Mouse (Mus musculus): ENCODE results near the gene BC030499. TPM values are rescaled to one million over a fixed set of nuclear protein-coding genes. Genes with fewer than 3 reads are reported as not detected.

BC030499 gene
- 3.3 TPM for total RNA-seq (2023)

GRCm38 (mm10) chr11:78290654-78291053 is at the start of gene BC030499:
Gene BC030499, plus strand, starts transcription at chr11:78290841.

GRCm38 (mm10) chr11:78245627-78246317 is 44.9 kb upstream of the BC030499 start, which contains the start of the genes Sdf2 and Supt6:
Gene Sdf2, plus strand, starts transcription at chr11:78245746.
Gene Supt6, minus strand, starts transcription at chr11:78245987.

GRCm38 (mm10) chr11:78261380-78262352 is 29.0 kb upstream of the BC030499 start, which contains the start of gene 2610507B11Rik:
Gene 2610507B11Rik, plus strand, starts transcription at chr11:78261752.

DNA sequence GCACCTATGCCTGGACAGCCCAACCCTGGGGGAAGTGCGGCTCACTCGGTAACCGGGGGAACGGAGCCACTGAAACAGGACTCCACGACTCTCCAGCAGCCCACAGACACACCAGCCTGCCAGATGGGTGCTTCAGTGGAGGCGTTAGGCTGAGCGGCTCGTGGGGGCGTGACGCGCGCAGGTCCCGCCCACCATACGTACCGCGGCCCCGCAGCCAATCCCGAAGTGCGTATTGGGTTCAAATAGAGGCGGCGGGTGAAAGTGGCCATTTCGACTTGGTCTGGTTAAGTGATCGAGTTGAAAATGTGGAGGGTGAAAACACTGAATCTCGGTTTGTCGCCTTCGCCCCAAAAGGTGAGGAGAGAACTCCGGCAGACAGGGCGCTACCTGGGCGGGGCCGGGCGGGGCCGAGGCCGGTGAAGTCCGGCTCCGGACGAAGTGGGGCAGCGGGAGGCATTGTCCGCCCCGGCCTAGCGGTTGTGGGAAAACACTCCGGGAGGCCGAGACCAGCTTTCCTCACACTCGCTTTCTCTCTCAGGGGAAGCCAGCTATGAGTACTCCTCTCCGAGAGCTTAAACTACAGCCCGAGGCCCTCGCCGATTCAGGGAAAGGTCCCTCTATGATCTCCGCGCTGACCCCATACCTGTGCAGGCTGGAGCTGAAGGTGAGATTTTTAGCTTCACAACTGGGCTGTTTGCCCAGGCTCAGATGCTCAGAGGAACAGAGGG is 10.9 kb downstream of the BC030499 start, which contains the start of gene Spag5:
Gene Spag5 (plus strand): TSS at position 173 of the 728 bp plus-strand sequence.

GRCm38 (mm10) chr11:78322860-78323259 is 32.2 kb downstream of the BC030499 start, which contains the start of gene Aldoc:
Gene Aldoc, plus strand, starts transcription at chr11:78322968.

GRCm38 (mm10) chr11:78327634-78328511 is 37.2 kb downstream of the BC030499 start, which contains the start of gene Pigs:
Gene Pigs, plus strand, starts transcription at chr11:78328415.

DNA sequence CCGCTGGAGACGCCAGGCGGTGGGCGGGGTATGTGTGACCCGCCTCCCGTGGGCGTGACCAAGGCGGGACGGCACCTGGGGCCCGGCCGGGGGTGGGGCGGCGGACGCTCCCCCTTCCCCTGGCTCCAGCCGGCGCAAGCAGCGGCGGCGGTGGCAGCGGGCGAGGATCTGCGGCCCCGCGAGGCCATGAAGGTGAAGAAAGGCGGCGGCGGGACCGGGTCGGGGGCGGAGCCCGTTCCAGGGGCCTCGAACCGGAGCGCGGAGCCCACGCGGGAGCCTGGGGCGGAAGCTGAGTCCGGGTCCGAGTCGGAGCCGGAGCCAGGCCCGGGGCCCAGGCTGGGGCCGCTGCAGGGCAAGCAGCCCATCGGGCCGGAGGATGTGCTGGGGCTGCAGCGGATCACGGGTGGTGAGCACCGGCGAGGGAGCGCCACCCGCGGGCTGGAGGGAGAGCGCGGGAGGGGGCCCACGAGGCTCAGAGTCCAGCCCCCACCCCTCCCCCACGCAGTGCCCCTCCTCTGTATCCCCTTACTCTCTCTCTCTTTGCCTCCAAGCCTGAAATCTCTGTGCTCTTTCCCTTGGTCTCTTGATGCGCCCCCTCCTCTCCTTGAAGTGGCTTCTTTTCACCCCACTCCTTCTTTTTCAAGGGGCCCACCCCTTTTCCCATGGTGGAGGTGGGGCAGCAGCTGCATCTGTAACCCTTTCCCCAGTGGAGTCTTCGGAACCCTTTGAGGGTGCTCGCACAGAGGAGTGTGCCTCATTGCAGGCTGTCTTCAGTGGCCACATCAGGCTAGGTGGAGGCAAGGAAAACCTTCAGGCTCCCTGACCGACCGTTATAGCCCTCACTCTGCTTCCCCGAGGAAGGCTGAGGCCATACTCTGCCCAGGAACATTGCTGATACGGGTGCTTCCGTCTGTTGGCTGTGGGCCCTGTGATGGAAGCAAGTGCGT is 53.0 kb downstream of the BC030499 start, which contains the start of gene Unc119:
Gene Unc119 (plus strand): TSS at position 102 of the 947 bp plus-strand sequence.

Other genes with a start within 250 kb of the BC030499 start
- 30.7 TPM for gene Eral1, start 210.5 kb upstream of the BC030499 start, total RNA-seq (2023)
- gene Fam222b, start 196.2 kb upstream of the BC030499 start, total RNA-seq (2023): 16.7 TPM
- 31.2 TPM for gene Traf4, start 125.3 kb upstream of the BC030499 start, total RNA-seq (2023)
- gene Nek8, start 114.2 kb upstream of the BC030499 start, total RNA-seq (2023): 8.1 TPM
- gene Tlcd1, start 114.1 kb upstream of the BC030499 start, total RNA-seq (2023): 3.4 TPM
- gene Rpl23a, start 107.3 kb upstream of the BC030499 start, total RNA-seq (2023): 3,868 TPM
- not detected for gene Rab34, start 102.4 kb upstream of the BC030499 start, total RNA-seq (2023)
- gene Proca1, start 97.4 kb upstream of the BC030499 start, total RNA-seq (2023): not detected
- gene Sdf2, start 45.1 kb upstream of the BC030499 start, total RNA-seq (2023): 55.7 TPM
- 83.6 TPM for gene Supt6, start 44.9 kb upstream of the BC030499 start, total RNA-seq (2023)
- gene 2610507B11Rik, start 29.1 kb upstream of the BC030499 start, total RNA-seq (2023): 114 TPM
- gene Spag5, start 10.7 kb downstream of the BC030499 start, total RNA-seq (2023): 5.6 TPM
- gene Aldoc, start 32.1 kb downstream of the BC030499 start, total RNA-seq (2023): 25.8 TPM
- 44.6 TPM for gene Pigs, start 37.6 kb downstream of the BC030499 start, total RNA-seq (2023)
- 10.9 TPM for gene Unc119, start 52.6 kb downstream of the BC030499 start, total RNA-seq (2023)
- gene Foxn1, start 95.7 kb downstream of the BC030499 start, total RNA-seq (2023): not detected
- gene Slc13a2, start 131.4 kb downstream of the BC030499 start, total RNA-seq (2023): not detected
- gene Slc46a1, start 174.9 kb downstream of the BC030499 start, total RNA-seq (2023): 1.0 TPM
- 2.6 TPM for gene Sarm1, start 206.9 kb downstream of the BC030499 start, total RNA-seq (2023)
- gene Vtn, start 208.2 kb downstream of the BC030499 start, total RNA-seq (2023): not detected
- not detected for gene Sebox, start 212.6 kb downstream of the BC030499 start, total RNA-seq (2023)
- gene Tmem199, start 221.3 kb downstream of the BC030499 start, total RNA-seq (2023): 22.2 TPM
- 31.3 TPM for gene Poldip2, start 221.4 kb downstream of the BC030499 start, total RNA-seq (2023)
- gene Tnfaip1, start 245.5 kb downstream of the BC030499 start, total RNA-seq (2023): 12.4 TPM
- gene Ift20, start 245.5 kb downstream of the BC030499 start, total RNA-seq (2023): 30.7 TPM